Mouse (Mus musculus): ENCODE results near the gene Mccc1.

DNA sequence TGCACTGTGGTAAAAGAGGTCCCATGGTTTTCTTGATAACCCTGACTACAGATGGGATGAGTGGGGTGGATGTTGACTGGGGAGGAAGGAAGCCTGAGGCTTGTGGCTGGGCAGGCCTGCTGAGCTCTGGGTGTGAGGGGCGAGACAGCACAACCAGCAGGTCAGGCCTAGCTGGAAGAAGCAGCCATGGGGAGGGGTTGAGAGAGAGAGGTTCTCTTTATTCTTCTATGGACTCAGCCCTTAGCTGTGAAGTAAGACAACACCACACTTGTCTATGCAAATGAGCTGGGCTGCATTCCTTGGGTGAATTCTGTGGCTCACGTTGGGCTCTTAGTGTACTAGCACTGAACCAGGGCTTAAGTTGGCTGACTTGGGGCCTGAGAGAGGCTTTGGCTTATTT, 60.4 kb downstream of the Mccc1 start:
- no peak for TF ChIP-seq POLR2A (IDR thresholded peaks at IDR 0.05; ENCODE audit: extremely low read depth, insufficient read depth, low read length)
- no peak for TF ChIP-seq CTCF (IDR thresholded peaks at IDR 0.05; ENCODE audit: extremely low read depth, insufficient read depth, low read length)
